Mouse (Mus musculus): ENCODE results near the gene Hecw2. TPM values are rescaled to one million over a fixed set of nuclear protein-coding genes. Genes with fewer than 3 reads are reported as not detected.

Hecw2 gene
- polyA plus RNA-seq, 1 experiment from 2014 or later: 7.7 TPM

DNA sequence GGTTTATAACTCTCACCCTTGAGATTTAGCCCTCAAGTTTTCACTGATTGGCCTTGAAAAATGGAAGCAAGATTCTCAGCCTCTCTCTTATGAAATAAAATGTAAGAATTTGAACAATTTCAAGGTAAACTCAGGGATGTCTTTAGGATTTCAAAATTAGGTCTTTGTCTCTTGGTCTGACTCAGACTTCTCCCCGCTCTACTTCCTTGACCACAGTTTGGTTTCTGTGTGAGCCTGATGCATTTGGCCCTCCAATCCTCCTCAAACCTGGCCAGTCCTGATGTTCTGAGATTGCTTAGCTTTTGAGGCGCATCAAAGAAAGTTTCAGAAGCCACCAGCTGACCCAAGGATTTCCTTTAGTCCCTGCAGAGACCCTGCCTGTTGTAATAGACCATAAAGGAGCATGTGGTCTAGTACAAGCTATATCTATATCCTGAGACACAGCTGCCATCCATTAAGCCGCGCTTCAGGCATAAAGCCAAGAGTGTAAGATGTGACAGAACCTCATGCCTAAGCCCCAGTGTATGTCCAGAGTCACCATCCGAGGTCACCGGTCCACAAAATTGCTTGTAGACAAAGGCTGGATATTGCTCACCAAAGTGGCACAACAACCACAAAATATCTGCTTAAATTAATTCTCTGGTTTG, 185.4 kb downstream of the Hecw2 start:
- Histone ChIP-seq H3K27me3 (replicated peaks) (no peaks in the 10 kb centered on the region), H3K4me2 (no peak overlapping the region), H3K27ac (no peak overlapping the region), H3K9ac (no peak overlapping the region), H3K36me3 (replicated peaks) (no peaks in the 10 kb centered on the region), H3K9me3 (no peaks in the 10 kb centered on the region), H3K4me3 (no peak overlapping the region), H3K4me1 (no peaks in the 10 kb centered on the region)
- 93% methylated on average over 6 of the region's 6 CpGs for WGBS
- ATAC-seq (replicated peaks): no peak; the same call in 1 of the 2 replicates

DNA sequence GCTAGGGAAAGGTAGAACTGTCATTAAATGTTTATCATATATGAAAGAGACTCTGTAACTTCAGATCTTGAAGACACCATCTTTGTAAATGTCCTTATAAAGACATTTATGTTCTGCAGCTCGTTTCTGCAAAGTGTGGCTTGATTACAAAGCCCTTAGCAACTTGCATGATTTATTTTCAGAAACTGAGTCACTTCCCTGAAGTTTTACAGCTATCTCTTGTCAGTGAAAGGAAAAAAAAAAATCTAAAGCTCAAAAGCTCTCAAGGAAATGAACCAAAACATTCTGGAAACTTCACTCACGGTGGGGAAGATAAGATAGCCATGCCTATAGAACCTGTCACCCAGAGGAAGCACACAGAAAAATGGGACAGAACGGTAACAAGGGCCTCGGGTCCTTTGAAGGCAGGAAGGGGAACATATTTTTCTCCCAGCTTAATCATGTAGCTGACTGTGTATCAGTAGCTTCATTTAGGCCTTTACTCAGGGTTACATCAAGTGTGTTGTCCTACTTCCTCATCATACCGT, 189.0 kb downstream of the Hecw2 start:
- Histone ChIP-seq H3K27me3 (replicated peaks) (no peaks in the 10 kb centered on the region), H3K4me2 (no peak overlapping the region), H3K4me1 (no peaks in the 10 kb centered on the region), H3K4me3 (no peak overlapping the region), H3K36me3 (replicated peaks) (no peaks in the 10 kb centered on the region), H3K9me3 (no peaks in the 10 kb centered on the region), H3K27ac (no peak overlapping the region), H3K9ac (no peak overlapping the region)
- ATAC-seq (replicated peaks): no peak
- WGBS: 81% methylated on average over 5 of the region's 5 CpGs

DNA sequence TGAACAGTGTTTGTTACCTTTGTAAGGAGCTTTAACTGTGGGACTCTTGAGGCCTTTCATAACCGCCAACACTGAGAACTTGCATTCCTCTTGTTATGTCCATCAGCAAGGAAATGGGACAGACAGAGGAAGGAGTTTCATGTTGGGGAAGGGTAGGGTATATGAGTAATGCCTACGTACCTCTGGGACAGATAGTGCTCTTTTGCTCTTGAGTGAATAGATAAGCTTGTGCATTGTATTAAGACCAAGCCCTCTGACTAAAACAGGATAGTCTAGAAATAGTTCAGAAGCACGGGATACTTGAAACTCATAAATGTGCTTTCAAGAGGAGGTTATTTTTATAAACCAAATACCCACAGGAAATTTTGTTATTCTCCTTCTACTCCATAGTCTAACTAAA, 191.7 kb downstream of the Hecw2 start:
- no peaks in the 10 kb centered on the region for H3K36me3 ChIP-seq (replicated peaks)
- H3K27me3 ChIP-seq (replicated peaks): no peaks in the 10 kb centered on the region
- H3K4me1 ChIP-seq: no peaks in the 10 kb centered on the region
- no peak for ATAC-seq (replicated peaks)
- no peaks in the 10 kb centered on the region for H3K9me3 ChIP-seq
- no peak overlapping the region for H3K4me2 ChIP-seq
- H3K9ac ChIP-seq: no peak overlapping the region
- 88% methylated on average over 3 of the region's 3 CpGs for WGBS
- H3K27ac ChIP-seq: no peak overlapping the region
- H3K4me3 ChIP-seq: no peak overlapping the region

DNA sequence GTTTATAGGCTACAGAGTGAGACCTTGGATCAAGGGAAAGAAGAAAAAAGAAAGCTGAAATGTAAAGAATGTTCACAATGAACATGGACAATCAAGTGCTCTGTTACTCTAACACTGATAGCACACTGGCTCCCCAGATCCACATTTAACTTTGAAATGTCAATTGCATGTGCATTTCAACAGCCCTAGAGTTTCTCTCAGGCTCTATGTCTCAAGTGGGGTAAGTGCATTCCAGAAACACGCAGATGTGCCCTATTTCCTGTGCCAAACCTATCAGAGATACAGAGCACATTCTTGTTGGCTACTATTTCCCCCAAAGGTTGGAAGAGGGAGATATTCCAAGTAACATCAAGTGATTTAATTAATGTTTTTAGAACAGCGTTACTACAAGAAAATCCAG, 192.9 kb downstream of the Hecw2 start:
- no peaks in the 10 kb centered on the region for H3K36me3 ChIP-seq (replicated peaks)
- no peaks in the 10 kb centered on the region for H3K4me1 ChIP-seq
- no peak overlapping the region for H3K9ac ChIP-seq
- no peaks in the 10 kb centered on the region for H3K9me3 ChIP-seq
- no peak for ATAC-seq (replicated peaks)
- no peak overlapping the region for H3K27ac ChIP-seq
- no peak overlapping the region for H3K4me3 ChIP-seq
- H3K4me2 ChIP-seq: no peak overlapping the region
- 91% methylated on average over 2 of the region's 2 CpGs for WGBS
- H3K27me3 ChIP-seq (replicated peaks): no peaks in the 10 kb centered on the region

DNA sequence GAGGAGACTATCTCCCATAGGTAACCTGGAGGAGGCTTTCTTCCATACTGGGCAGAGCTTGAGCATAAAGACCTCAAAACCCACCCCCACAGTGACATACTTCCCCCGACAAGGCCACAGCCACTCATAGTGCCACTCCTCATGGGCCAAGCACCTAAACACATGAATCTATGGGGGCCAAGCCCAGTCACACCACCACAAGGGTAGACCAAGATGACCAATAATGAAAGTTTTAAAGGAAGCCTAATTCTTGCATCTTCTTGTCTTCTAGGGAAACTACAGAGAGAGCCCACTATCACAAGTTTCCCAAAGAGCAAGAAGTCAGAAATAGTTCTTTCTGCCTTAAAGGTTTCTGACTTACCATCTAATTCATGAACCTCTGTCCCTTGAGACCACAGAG, 197.7 kb downstream of the Hecw2 start:
- no peak overlapping the region for H3K9ac ChIP-seq
- no peaks in the 10 kb centered on the region for H3K27me3 ChIP-seq (replicated peaks)
- H3K4me2 ChIP-seq: no peak overlapping the region
- H3K9me3 ChIP-seq: no peaks in the 10 kb centered on the region
- no peak overlapping the region for H3K27ac ChIP-seq
- H3K36me3 ChIP-seq (replicated peaks): no peaks in the 10 kb centered on the region
- no peak overlapping the region for H3K4me3 ChIP-seq
- ATAC-seq (replicated peaks): no peak
- H3K4me1 ChIP-seq: no peaks in the 10 kb centered on the region
- WGBS: 94% methylated on average over 1 of the region's 1 CpGs

DNA sequence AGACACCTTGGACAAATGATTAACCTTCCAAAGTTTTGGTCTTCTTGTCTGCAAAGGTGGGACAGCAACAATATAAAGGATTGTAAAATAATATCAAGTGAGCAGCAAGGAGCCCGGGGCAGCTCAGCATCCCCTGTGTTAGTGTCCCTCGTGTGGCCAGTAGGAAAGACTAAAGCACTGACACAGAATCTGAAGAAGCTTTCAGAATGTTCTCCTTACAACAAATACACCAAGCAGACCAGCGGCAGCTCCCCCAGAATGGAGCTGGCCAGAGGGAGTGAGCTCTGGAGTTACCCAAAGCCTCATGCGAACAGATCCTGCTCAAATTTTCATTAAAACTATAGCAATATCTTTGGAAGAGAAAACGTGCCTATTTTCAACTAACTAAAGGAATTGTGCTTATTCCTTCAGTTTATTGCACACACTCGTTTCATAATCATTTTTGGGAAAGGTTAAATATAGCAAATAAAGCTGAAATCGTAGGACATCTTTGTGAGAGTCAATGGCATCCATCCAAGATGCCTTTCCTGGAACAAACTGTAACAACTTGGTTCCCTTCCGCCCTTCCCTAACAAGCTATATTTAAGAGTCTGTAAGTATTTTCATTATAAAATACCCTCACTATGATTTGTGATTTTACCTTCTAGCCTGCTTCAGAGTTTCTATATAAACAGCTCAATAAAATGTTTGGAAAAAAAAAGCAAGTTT, 208.6 kb downstream of the Hecw2 start:
- ATAC-seq (replicated peaks): no peak
- Histone ChIP-seq H3K27me3 (replicated peaks) (no peaks in the 10 kb centered on the region), H3K9ac (no peak overlapping the region), H3K27ac (no peak overlapping the region), H3K9me3 (no peaks in the 10 kb centered on the region), H3K36me3 (replicated peaks) (no peaks in the 10 kb centered on the region), H3K4me2 (no peak overlapping the region), H3K4me1 (no peaks in the 10 kb centered on the region), H3K4me3 (no peak overlapping the region)
- 82% methylated on average over 8 of the region's 8 CpGs for WGBS

DNA sequence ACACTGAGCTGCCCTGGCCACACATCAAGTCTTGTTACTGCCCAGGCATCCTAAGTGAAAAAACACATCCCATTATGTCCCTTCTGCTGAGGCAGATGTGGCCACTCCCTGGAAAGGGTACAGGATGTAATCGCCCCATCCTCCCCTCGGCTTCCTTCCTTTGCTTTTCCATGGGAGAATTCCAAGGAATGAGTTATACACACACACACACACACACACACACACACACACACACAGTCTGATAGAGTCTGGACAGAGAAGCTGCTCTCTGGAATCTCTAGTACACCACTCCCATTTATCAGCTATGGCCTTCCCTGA, 216.5 kb downstream of the Hecw2 start:
- Histone ChIP-seq H3K9me3 (no peaks in the 10 kb centered on the region), H3K4me2 (no peak overlapping the region), H3K4me1 (no peaks in the 10 kb centered on the region), H3K27ac (peak overlapping the region; percentile 34; the same call in 1 of the 2 replicates), H3K4me3 (no peak overlapping the region), H3K27me3 (replicated peaks) (no peaks in the 10 kb centered on the region), H3K9ac (no peak overlapping the region), H3K36me3 (replicated peaks) (no peaks in the 10 kb centered on the region)
- ATAC-seq (replicated peaks): peak; percentile 22; the same call in 1 of the 2 replicates
- 100% methylated on average over 2 of the region's 2 CpGs for WGBS

DNA sequence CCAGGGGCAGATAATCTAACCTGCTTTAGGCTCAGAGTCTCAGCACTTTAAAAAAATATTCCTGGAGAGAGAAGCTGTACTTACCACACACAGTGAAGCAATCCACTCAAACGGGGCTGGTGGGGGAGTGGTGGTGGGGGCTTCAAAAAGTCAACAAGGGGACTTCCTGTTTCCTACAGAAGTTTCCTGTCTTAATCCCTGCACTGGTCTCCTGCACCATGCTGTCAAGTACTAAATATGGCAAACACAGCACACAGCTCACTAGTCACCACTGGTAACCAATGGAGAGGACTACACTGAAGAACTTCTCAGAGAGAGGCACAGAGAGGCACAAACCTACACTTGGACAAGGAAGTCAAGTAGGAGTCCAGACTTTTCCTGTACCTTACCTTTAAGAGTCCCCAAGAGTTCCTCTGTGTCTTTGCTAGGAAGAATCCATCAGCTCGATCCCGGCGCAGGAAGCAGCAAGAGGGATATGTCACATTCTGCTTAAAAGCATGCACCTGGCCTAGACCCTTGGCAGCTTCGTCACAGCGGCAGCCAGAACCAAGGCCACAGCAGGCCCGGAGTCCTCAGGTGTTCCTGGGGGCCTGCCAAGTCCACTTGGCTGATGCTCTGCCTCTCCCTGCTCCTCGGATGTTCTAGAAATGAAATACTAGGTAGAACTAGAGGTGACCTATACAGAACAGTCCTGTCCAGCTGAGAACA, 217.0 kb downstream of the Hecw2 start:
- peak overlapping the region; percentile 34; the same call in 1 of the 2 replicates for H3K27ac ChIP-seq
- no peaks in the 10 kb centered on the region for H3K4me1 ChIP-seq
- ATAC-seq (replicated peaks): no peak; the same call in 1 of the 2 replicates
- WGBS: 79% methylated on average over 8 of the region's 8 CpGs
- H3K4me2 ChIP-seq: no peak overlapping the region
- H3K36me3 ChIP-seq (replicated peaks): no peaks in the 10 kb centered on the region
- no peaks in the 10 kb centered on the region for H3K27me3 ChIP-seq (replicated peaks)
- H3K9me3 ChIP-seq: no peaks in the 10 kb centered on the region
- H3K4me3 ChIP-seq: no peak overlapping the region
- H3K9ac ChIP-seq: no peak overlapping the region

DNA sequence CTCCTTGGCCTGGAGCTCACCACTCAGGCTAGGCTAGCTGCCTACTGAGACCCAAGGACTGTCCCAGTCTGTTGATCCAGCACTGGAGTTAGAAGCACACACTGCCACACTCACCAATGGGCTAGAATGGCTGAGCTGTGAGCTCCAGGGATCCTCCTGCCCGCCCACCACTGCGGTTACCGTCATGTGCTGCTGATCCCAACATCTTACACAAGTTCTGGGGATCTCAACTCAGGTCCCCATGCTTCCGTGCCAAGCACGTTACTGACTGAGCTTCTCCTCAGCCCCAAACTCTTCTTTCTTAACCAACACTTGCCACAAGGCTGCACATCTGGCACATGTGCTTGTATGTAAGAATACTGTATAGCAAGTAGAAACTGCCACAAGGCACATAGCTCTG, 218.2 kb downstream of the Hecw2 start:
- Histone ChIP-seq H3K9ac (no peak overlapping the region), H3K9me3 (no peaks in the 10 kb centered on the region), H3K4me3 (no peak overlapping the region), H3K4me1 (no peaks in the 10 kb centered on the region), H3K4me2 (no peak overlapping the region), H3K36me3 (replicated peaks) (no peaks in the 10 kb centered on the region), H3K27me3 (replicated peaks) (no peaks in the 10 kb centered on the region), H3K27ac (no peak overlapping the region)
- WGBS: 93% methylated on average over 5 of the region's 5 CpGs
- no peak for ATAC-seq (replicated peaks)

DNA sequence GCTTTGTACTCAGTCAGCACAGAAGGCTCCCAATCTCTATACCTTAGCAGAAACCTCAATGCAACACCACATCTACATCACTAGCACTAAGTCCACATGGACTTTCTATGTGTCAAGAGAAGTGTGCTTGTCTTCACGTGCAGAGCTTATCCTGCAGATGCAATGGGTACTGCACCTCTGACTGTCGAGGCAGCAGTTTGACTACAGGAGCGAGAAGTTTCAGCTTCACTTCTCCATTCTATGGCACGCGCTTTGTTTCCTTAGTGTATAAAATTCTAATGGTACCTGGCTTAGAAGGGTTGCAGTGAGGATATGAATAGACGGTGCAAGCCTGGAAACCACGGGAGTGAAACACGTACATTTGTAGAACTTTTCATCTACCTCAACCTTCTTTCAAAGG, 218.9 kb downstream of the Hecw2 start:
- 94% methylated on average over 8 of the region's 8 CpGs for WGBS
- Histone ChIP-seq H3K36me3 (replicated peaks) (no peaks in the 10 kb centered on the region), H3K4me2 (no peak overlapping the region), H3K27me3 (replicated peaks) (no peaks in the 10 kb centered on the region), H3K9ac (no peak overlapping the region), H3K4me3 (no peak overlapping the region), H3K4me1 (no peaks in the 10 kb centered on the region), H3K27ac (no peak overlapping the region), H3K9me3 (no peaks in the 10 kb centered on the region)
- ATAC-seq (replicated peaks): no peak

DNA sequence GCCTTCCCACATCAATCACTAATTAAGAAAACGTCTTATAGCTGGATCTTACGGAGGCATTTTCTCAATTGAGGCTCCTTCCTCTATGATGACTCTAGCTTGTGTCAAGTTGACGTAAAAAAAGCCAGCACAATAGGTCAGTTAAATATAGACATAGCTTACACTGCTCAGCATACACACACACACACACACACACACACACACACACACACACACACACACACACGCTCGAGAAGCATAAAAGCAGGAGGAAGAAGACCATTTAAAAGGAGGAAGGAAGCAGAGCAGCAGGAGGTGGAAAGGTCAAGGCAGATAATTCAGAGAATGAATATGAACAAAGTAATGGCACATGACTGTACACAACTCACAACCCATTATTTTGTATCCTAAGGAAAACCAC, 220.0 kb downstream of the Hecw2 start:
- no peak overlapping the region for H3K4me3 ChIP-seq
- no peak overlapping the region for H3K4me2 ChIP-seq
- no peaks in the 10 kb centered on the region for H3K4me1 ChIP-seq
- H3K9ac ChIP-seq: no peak overlapping the region
- H3K27me3 ChIP-seq (replicated peaks): no peaks in the 10 kb centered on the region
- 86% methylated on average over 5 of the region's 5 CpGs for WGBS
- no peaks in the 10 kb centered on the region for H3K9me3 ChIP-seq
- no peaks in the 10 kb centered on the region for H3K36me3 ChIP-seq (replicated peaks)
- ATAC-seq (replicated peaks): no peak
- no peak overlapping the region for H3K27ac ChIP-seq

DNA sequence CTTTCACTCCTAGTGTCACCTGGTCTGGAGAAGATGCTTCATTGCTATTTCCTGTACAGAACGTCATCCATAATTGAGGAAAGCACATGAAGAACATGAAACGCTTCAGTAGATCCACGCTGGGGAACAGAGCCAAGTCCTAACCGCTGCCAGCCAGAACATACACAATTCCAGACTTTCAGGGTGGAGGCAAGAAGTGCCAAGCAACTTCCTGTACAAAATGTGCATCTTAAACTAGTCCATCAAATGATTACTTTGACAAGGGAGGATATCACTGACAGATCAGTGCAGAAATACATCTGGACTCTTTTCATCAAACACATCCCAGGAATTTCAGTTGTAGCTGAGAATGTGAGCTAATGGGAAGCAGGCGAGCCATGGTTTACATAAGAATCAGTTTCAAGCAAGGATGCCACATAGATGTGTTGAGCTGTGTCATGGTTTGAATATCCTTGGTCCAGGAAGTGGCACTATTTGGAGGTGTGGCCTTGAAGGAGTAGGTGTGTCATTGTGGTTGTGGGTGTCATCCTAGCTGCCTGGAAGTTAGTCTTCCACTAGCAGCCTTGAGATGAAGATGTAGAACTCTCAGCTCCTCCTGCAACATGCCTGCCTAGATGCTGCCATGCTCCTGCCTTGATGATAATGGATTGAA, 224.5 kb downstream of the Hecw2 start:
- Histone ChIP-seq H3K4me3 (no peak overlapping the region), H3K4me1 (no peaks in the 10 kb centered on the region), H3K9ac (no peak overlapping the region), H3K27ac (no peak overlapping the region), H3K36me3 (replicated peaks) (no peaks in the 10 kb centered on the region), H3K27me3 (replicated peaks) (no peaks in the 10 kb centered on the region), H3K9me3 (no peaks in the 10 kb centered on the region), H3K4me2 (no peak overlapping the region)
- whole genome bisulfite sequencing: 83% methylated on average over 5 of the region's 5 CpGs
- no peak for ATAC-seq (replicated peaks)

All from midbrain, embryonic 15.5 days (tissue).